Mouse (Mus musculus): ENCODE measurements around the gene Gpr37l1.

- TF ChIP-seq USF1 (IDR thresholded peaks at IDR 0.05; ENCODE audit: low read depth, low read length) (no peak), CTCF (conservative IDR thresholded peaks at IDR 0.05 in 1 of 2, IDR thresholded peaks at IDR 0.05 in 1 of 2; ENCODE audit: low read depth in 2 of 2, low read length in 2 of 2) (no peak)
These were observed 46.5 kb upstream of the Gpr37l1 start for GRCm38 (mm10) chr1:135213772-135214640.

All from CH12.LX (cell line).